Mouse (Mus musculus): ENCODE results near the gene Moxd1. TPM values are rescaled to one million over a fixed set of nuclear protein-coding genes. Genes with fewer than 3 reads are reported as not detected.
A peak's percentile ranks its signal among the peaks of the same experiment; 100 is the strongest.

Gene Moxd1
- total and polyA plus RNA-seq, 2 experiments from 2014 or later, result 12.9 to 14.3 TPM

GRCm38 (mm10) chr10:24235426-24236283 is 12.3 kb downstream of the Moxd1 start:
- H3K9me3 ChIP-seq (ENCODE audit: low read length), result 0 out of 2 replicates have a peak, but pooled peaks cover 5% of the 10 kb centered on the region
- H3K27ac ChIP-seq, result no peak overlapping the region
- H3K9ac ChIP-seq (replicated peaks; ENCODE audit: low read length), result no peak overlapping the region
- DNase-seq (ENCODE audit: low spot score), result peak; percentile 44
- no peak for TF ChIP-seq CTCF (IDR thresholded peaks at IDR 0.05; ENCODE audit: low read depth)
- peak; percentile 62; the same call in 1 of the 2 replicates for ATAC-seq
- 38% methylated on average over 23 of the region's 23 CpGs for WGBS
- H3K36me3 ChIP-seq (ENCODE audit: insufficient read depth, low read length), result no peaks in the 10 kb centered on the region
- peak overlapping the region; percentile 44 for H3K4me2 ChIP-seq (ENCODE audit: low read depth, low read length)
- H3K4me1 ChIP-seq (ENCODE audit: insufficient read depth, low read length), result no peaks in the 10 kb centered on the region
- no peaks in the 10 kb centered on the region for H3K27me3 ChIP-seq (ENCODE audit: insufficient read depth, low read length)
- peak overlapping the region; percentile 9 for H3K4me3 ChIP-seq (ENCODE audit: low read length)

- Histone ChIP-seq H3K9ac (replicated peaks; ENCODE audit: low read length) (no peak overlapping the region), H3K36me3 (ENCODE audit: insufficient read depth, low read length) (no peaks in the 10 kb centered on the region), H3K9me3 (ENCODE audit: low read length) (no peaks in the 10 kb centered on the region), H3K27ac (no peak overlapping the region), H3K4me2 (ENCODE audit: low read depth, low read length) (no peak overlapping the region), H3K27me3 (ENCODE audit: insufficient read depth, low read length) (no peaks in the 10 kb centered on the region), H3K4me1 (ENCODE audit: insufficient read depth, low read length) (no peaks in the 10 kb centered on the region), H3K4me3 (ENCODE audit: low read length) (no peak overlapping the region)
- no peak for TF ChIP-seq CTCF (IDR thresholded peaks at IDR 0.05; ENCODE audit: low read depth)
- ATAC-seq (no peak), DNase-seq (ENCODE audit: low spot score) (no peak)
- WGBS, result 87% methylated on average over 4 of the region's 4 CpGs
Observed at GRCm38 (mm10) chr10:24246815-24247214, 23.5 kb downstream of the Moxd1 start.

GRCm38 (mm10) chr10:24248116-24248515 is 24.8 kb downstream of the Moxd1 start:
- no peak overlapping the region for H3K9ac ChIP-seq (replicated peaks; ENCODE audit: low read length)
- ATAC-seq, result no peak
- H3K4me2 ChIP-seq (ENCODE audit: low read depth, low read length), result no peak overlapping the region
- DNase-seq (ENCODE audit: low spot score), result no peak
- H3K27ac ChIP-seq, result no peak overlapping the region
- no peaks in the 10 kb centered on the region for H3K9me3 ChIP-seq (ENCODE audit: low read length)
- no peaks in the 10 kb centered on the region for H3K36me3 ChIP-seq (ENCODE audit: insufficient read depth, low read length)
- TF ChIP-seq CTCF (IDR thresholded peaks at IDR 0.05; ENCODE audit: low read depth), result no peak
- H3K27me3 ChIP-seq (ENCODE audit: insufficient read depth, low read length), result no peaks in the 10 kb centered on the region
- no peaks in the 10 kb centered on the region for H3K4me1 ChIP-seq (ENCODE audit: insufficient read depth, low read length)
- H3K4me3 ChIP-seq (ENCODE audit: low read length), result no peak overlapping the region

- DNase-seq (ENCODE audit: low spot score) (no peak), ATAC-seq (no peak)
- no peak for TF ChIP-seq CTCF (IDR thresholded peaks at IDR 0.05; ENCODE audit: low read depth)
- H3K27ac ChIP-seq, result no peak overlapping the region
- H3K9me3 ChIP-seq (ENCODE audit: low read length), result no peaks in the 10 kb centered on the region
- H3K36me3 ChIP-seq (ENCODE audit: insufficient read depth, low read length), result no peaks in the 10 kb centered on the region
- no peaks in the 10 kb centered on the region for H3K4me1 ChIP-seq (ENCODE audit: insufficient read depth, low read length)
- no peak overlapping the region for H3K4me2 ChIP-seq (ENCODE audit: low read depth, low read length)
- no peaks in the 10 kb centered on the region for H3K27me3 ChIP-seq (ENCODE audit: insufficient read depth, low read length)
- no peak overlapping the region for H3K9ac ChIP-seq (replicated peaks; ENCODE audit: low read length)
- H3K4me3 ChIP-seq (ENCODE audit: low read length), result no peak overlapping the region
Observed at GRCm38 (mm10) chr10:24251631-24252030, 28.3 kb downstream of the Moxd1 start.

- 81% methylated on average over 7 of the region's 7 CpGs for WGBS
- ATAC-seq, result no peak
- Histone ChIP-seq H3K4me3 (ENCODE audit: low read length) (no peak overlapping the region), H3K27ac (no peak overlapping the region), H3K9ac (replicated peaks; ENCODE audit: low read length) (no peak overlapping the region), H3K27me3 (ENCODE audit: insufficient read depth, low read length) (no peaks in the 10 kb centered on the region), H3K9me3 (ENCODE audit: low read length) (no peaks in the 10 kb centered on the region), H3K36me3 (ENCODE audit: insufficient read depth, low read length) (no peaks in the 10 kb centered on the region), H3K4me1 (ENCODE audit: insufficient read depth, low read length) (no peaks in the 10 kb centered on the region), H3K4me2 (ENCODE audit: low read depth, low read length) (no peak overlapping the region)
- no peak for TF ChIP-seq CTCF (IDR thresholded peaks at IDR 0.05; ENCODE audit: low read depth)
- no peak for DNase-seq (ENCODE audit: low spot score)
Observed at GRCm38 (mm10) chr10:24258150-24258549, 34.8 kb downstream of the Moxd1 start.

- DNase-seq (ENCODE audit: low spot score) (no peak), ATAC-seq (no peak)
- H3K9ac ChIP-seq (replicated peaks; ENCODE audit: low read length), result no peak overlapping the region
- no peaks in the 10 kb centered on the region for H3K27me3 ChIP-seq (ENCODE audit: insufficient read depth, low read length)
- no peak overlapping the region for H3K27ac ChIP-seq
- WGBS, result 42% methylated on average over 3 of the region's 3 CpGs
- H3K4me2 ChIP-seq (ENCODE audit: low read depth, low read length), result no peak overlapping the region
- no peaks in the 10 kb centered on the region for H3K36me3 ChIP-seq (ENCODE audit: insufficient read depth, low read length)
- no peaks in the 10 kb centered on the region for H3K4me1 ChIP-seq (ENCODE audit: insufficient read depth, low read length)
- no peaks in the 10 kb centered on the region for H3K9me3 ChIP-seq (ENCODE audit: low read length)
- TF ChIP-seq CTCF (IDR thresholded peaks at IDR 0.05; ENCODE audit: low read depth), result no peak
- H3K4me3 ChIP-seq (ENCODE audit: low read length), result no peak overlapping the region
Observed at GRCm38 (mm10) chr10:24258885-24259284, 35.6 kb downstream of the Moxd1 start.

All from hindbrain, postnatal 0 days (tissue).